Mouse (Mus musculus) neural tube, embryonic 11.5 days (tissue): Measurements from ENCODE around the gene Uba52. TPM values are rescaled to one million over a fixed set of nuclear protein-coding genes. Genes with fewer than 3 reads are reported as not detected.
A peak's percentile ranks its signal among the peaks of the same experiment; 100 is the strongest.

Experiments
- ATAC-seq: fragments of 200-750 bp; cut with Nextera tagmentation; 2 replicates; pipeline ENCODE4 v1.8.0; 2017; ENCODE audit warnings: moderate number of reproducible peaks, mild to moderate bottlenecking, moderate TSS enrichment, moderate library complexity; ENCODE audit not compliant: insufficient read depth, low FRiP score, low TSS enrichment
- DNase-seq: peaks from one replicate; pipeline ENCODE4 v3.0.0-alpha.2; 2015; ENCODE audit warnings: low spot score
- H3K27ac ChIP-seq: fragments of 300-500 bp; sonication (generic); 2 replicates; pipeline ENCODE4 v1.5.1; 2014; ENCODE audit warnings: low read depth, mild to moderate bottlenecking, low read length
- H3K27me3 ChIP-seq: fragments of 300-500 bp; sonication (generic); 2 replicates; pipeline ENCODE4 v1.6.1; 2014; ENCODE audit warnings: mild to moderate bottlenecking, low read length, mixed read lengths; ENCODE audit not compliant: control insufficient read depth, insufficient read depth
- H3K36me3 ChIP-seq: fragments of 300-500 bp; sonication (generic); 2 replicates; pipeline ENCODE4 v1.6.1; 2014; ENCODE audit warnings: mild to moderate bottlenecking, low read length, moderate library complexity, mixed read lengths; ENCODE audit not compliant: control insufficient read depth, insufficient read depth
- H3K4me1 ChIP-seq: fragments of 300-500 bp; sonication (generic); 2 replicates; pipeline ENCODE4 v1.6.1; 2014; ENCODE audit warnings: low read length, mixed read lengths; ENCODE audit not compliant: control insufficient read depth, insufficient read depth
- H3K4me2 ChIP-seq: fragments of 300-500 bp; sonication (generic); 2 replicates; pipeline ENCODE4 v1.6.1; 2014; ENCODE audit warnings: low read depth, mild to moderate bottlenecking, moderate library complexity
- H3K4me3 ChIP-seq: fragments of 300-500 bp; sonication (generic); 2 replicates; pipeline ENCODE4 v1.5.1; 2014; ENCODE audit warnings: low read depth, low read length
- H3K9ac ChIP-seq: fragments of 300-500 bp; sonication (generic); 2 replicates; pipeline ENCODE4 v1.6.1; 2014; ENCODE audit warnings: mild to moderate bottlenecking, low read length
- H3K9me3 ChIP-seq: fragments of 300-500 bp; sonication (generic); 2 replicates; pipeline ENCODE4 v1.6.1; 2016; ENCODE audit warnings: low read length; ENCODE audit not compliant: control insufficient read depth
- WGBS: fragments of 180-500 bp; shearing (Covaris S2); extraction: QIAGEN DNeasy Blood & Tissue Kit; methylation state at CpG from one replicate; pipeline ENCODE4 v1.1.7; 2014; 5-methylcytosine and 5-hydroxymethylcytosine counted together
- polyA plus RNA-seq: library from polyadenylated mRNA; unstranded; fragments of >200 nt; fragmentation: Nextera tagmentation; extraction: Ambion mirVana; gene quantifications from 2 replicates; pipeline ENCODE4 v1.2.1, GENCODE M21; 2014

Uba52 gene
- polyA plus RNA-seq, 1 experiment from 2014 or later, result 809 TPM

GRCm38 (mm10) chr8:70528182-70528797 is 17.7 kb upstream of the Uba52 start:
- DNase-seq (no peak), ATAC-seq (no peak)
- peaks cover 11% of the 10 kb centered on the region; the same call in 1 of the 2 replicates for H3K4me1 ChIP-seq
- peak overlapping the region; percentile 82 for H3K27ac ChIP-seq
- 36% methylated on average over 13 of the region's 13 CpGs for WGBS
- peak overlapping the region; percentile 95 for H3K9ac ChIP-seq
- H3K27me3 ChIP-seq, result no peaks in the 10 kb centered on the region
- no peaks in the 10 kb centered on the region for H3K9me3 ChIP-seq
- H3K36me3 ChIP-seq, result peaks cover 7% of the 10 kb centered on the region
- H3K4me3 ChIP-seq, result peak overlapping the region; percentile 93
- H3K4me2 ChIP-seq, result peak overlapping the region; percentile 59

DNA sequence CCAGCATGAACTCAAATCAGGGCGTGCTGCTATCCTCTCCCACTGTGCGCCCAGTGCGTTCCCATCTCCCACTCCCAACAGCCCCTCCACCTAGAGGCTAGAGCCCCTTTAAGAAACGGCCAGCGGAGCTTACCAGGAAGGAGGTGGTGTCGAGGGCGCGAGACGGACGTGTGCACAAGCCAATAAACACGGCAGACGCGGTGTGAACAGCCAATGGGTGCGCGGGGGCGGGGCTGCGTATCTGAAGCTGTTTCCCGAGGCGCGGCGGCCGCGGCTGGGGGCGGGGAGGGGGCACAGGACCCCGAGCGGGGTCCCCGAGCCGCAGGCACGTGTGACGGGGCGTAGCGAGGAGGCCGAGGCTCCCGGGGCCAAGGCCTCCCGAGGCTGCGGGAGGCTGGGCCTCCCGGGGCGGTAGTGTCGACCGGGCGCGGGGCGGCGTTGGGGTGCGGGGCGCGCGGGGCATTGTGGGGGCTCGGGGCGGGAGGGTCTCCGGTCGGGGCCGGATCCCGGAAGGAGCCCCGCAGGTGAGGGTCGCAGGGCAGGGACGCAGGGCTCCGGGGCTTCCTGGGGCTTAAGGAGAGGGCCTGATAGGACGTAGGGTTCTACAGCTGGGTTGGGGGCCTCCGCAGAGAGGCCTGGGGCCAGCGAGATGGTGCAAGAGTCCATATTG is 17.0 kb upstream of the Uba52 start, which contains the start of the genes Fkbp8 and Kxd1:
Gene Fkbp8 (plus strand): TSS at position 213 of the 670 bp plus-strand sequence.
Gene Kxd1 (minus strand): TSS at position 445 of the 670 bp plus-strand sequence.
- H3K4me3 ChIP-seq, result peak within 1 kb of the TSS; percentile 93
- ATAC-seq, result peak; percentile 89
- peak; percentile 97 for DNase-seq
- under 1% methylated on average over 37 of the region's 61 CpGs for WGBS
- H3K4me1 ChIP-seq, result peaks cover 11% of the 10 kb centered on the region; the same call in 1 of the 2 replicates
- H3K27ac ChIP-seq, result peak within 1 kb of the TSS; percentile 82
- H3K9me3 ChIP-seq, result no peaks in the 10 kb centered on the region
- H3K36me3 ChIP-seq, result peaks cover 7% of the 10 kb centered on the region
- no peaks in the 10 kb centered on the region for H3K27me3 ChIP-seq
- H3K4me2 ChIP-seq, result peak within 1 kb of the TSS; percentile 59
- H3K9ac ChIP-seq, result peak within 1 kb of the TSS; percentile 95

- ATAC-seq (no peak), DNase-seq (no peak)
- 2% methylated on average over 8 of the region's 8 CpGs for WGBS
- peaks cover 15% of the 10 kb centered on the region for H3K4me1 ChIP-seq
- no peaks in the 10 kb centered on the region for H3K9me3 ChIP-seq
- H3K36me3 ChIP-seq, result peaks cover 4% of the 10 kb centered on the region
- H3K27me3 ChIP-seq, result no peaks in the 10 kb centered on the region
- peak overlapping the region; percentile 59 for H3K4me2 ChIP-seq
- H3K9ac ChIP-seq, result peak overlapping the region; percentile 95
- peak overlapping the region; percentile 53; the same call in 1 of the 2 replicates for H3K27ac ChIP-seq
- H3K4me3 ChIP-seq, result peak overlapping the region; percentile 93
These were observed 16.5 kb upstream of the Uba52 start for GRCm38 (mm10) chr8:70527111-70527511.

- H3K4me3 ChIP-seq, result peak overlapping the region; percentile 70
- no peaks in the 10 kb centered on the region for H3K9me3 ChIP-seq
- DNase-seq, result peak; percentile 96
- H3K4me1 ChIP-seq, result peaks cover 11% of the 10 kb centered on the region
- H3K36me3 ChIP-seq, result no peaks in the 10 kb centered on the region
- peak overlapping the region; percentile 70 for H3K4me2 ChIP-seq
- peak overlapping the region; percentile 64 for H3K9ac ChIP-seq
- H3K27me3 ChIP-seq, result no peaks in the 10 kb centered on the region
- ATAC-seq, result peak; percentile 83
- under 1% methylated on average over 51 of the region's 51 CpGs for WGBS
- peak overlapping the region; percentile 71 for H3K27ac ChIP-seq
These were observed 12.2 kb upstream of the Uba52 start for GRCm38 (mm10) chr8:70522592-70523403.

- no peak for ATAC-seq
- WGBS, result 68% methylated on average over 2 of the region's 2 CpGs
- Histone ChIP-seq H3K9ac (no peak overlapping the region), H3K27ac (no peak overlapping the region), H3K9me3 (no peaks in the 10 kb centered on the region), H3K36me3 (no peaks in the 10 kb centered on the region), H3K4me3 (no peak overlapping the region), H3K4me2 (no peak overlapping the region), H3K27me3 (no peaks in the 10 kb centered on the region), H3K4me1 (peaks cover 3% of the 10 kb centered on the region; the same call in 1 of the 2 replicates)
- DNase-seq, result no peak
These were observed 9.0 kb upstream of the Uba52 start for GRCm38 (mm10) chr8:70519606-70520005.

GRCm38 (mm10) chr8:70519043-70519442 is 8.4 kb upstream of the Uba52 start:
- no peak overlapping the region for H3K27ac ChIP-seq
- no peak for DNase-seq
- no peaks in the 10 kb centered on the region for H3K27me3 ChIP-seq
- no peak for ATAC-seq
- no peak overlapping the region for H3K4me3 ChIP-seq
- peaks cover 3% of the 10 kb centered on the region; the same call in 1 of the 2 replicates for H3K4me1 ChIP-seq
- H3K36me3 ChIP-seq, result no peaks in the 10 kb centered on the region
- H3K9ac ChIP-seq, result no peak overlapping the region
- no peak overlapping the region for H3K4me2 ChIP-seq
- 93% methylated on average over 6 of the region's 6 CpGs for WGBS
- H3K9me3 ChIP-seq, result no peaks in the 10 kb centered on the region

DNA sequence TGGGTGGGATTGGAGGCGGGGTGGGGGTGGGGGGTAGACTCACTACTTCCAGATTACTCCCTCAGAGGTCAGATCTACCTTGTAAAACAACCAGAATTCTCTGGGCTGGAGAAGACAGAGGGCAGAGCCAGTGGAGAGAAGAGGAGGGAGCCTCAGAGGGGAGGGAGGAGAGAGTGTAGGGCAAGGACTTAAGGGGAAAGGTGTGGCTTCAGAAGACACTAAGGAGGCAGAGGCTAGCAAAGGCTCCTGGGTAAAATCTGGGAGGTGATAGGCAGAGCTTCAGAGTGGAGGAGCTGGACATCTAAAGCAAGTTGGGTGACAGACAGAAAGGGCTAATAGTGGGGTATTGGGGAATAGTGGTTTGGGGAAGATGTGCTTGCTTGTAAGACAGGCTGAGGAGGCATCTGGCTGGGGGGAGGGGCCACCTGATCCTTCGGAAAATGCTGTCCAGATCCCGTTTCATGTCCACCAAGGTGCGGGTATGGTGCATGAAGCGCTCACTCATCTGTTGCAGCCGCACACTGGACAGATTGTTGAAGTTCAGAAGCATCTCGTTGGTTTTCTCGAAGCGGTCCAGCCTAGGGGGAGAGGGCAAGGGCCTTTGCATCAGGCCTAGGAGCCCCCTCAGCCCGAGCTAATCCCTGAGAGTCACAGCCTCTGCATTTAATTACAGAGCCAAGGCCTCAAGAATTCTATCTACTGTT is 7.5 kb upstream of the Uba52 start:
- no peak overlapping the region for H3K4me3 ChIP-seq
- WGBS, result 81% methylated on average over 10 of the region's 10 CpGs
- peaks cover 3% of the 10 kb centered on the region; the same call in 1 of the 2 replicates for H3K4me1 ChIP-seq
- H3K9me3 ChIP-seq, result no peaks in the 10 kb centered on the region
- peaks cover 4% of the 10 kb centered on the region; the same call in 1 of the 2 replicates for H3K36me3 ChIP-seq
- H3K27me3 ChIP-seq, result no peaks in the 10 kb centered on the region
- no peak overlapping the region for H3K27ac ChIP-seq
- H3K9ac ChIP-seq, result no peak overlapping the region
- no peak overlapping the region for H3K4me2 ChIP-seq
- DNase-seq, result no peak
- no peak for ATAC-seq

DNA sequence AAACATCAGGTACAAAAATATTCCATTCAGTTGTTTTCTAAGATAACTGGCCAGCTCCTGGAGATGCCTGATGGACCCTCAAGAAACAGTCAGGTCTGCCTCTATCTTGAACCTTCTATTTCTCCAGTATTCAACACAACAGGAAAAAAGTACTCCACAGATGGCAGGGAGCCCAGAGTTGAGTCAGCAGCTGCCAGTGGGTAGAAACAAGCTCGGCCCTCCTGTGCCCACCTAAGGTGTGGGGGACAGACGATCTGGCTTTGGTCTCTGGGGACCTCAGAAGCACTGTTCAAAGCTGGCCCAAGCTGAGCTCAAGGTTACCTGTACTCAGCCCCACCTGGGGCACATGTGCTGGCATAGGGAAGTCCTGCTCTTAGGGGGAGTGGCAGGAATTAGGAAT is 2.8 kb upstream of the Uba52 start:
- H3K36me3 ChIP-seq, result peaks cover 4% of the 10 kb centered on the region

More for the DNA sequence above, 2.8 kb upstream of the Uba52 start:
- Histone ChIP-seq H3K4me3 (no peak overlapping the region), H3K9ac (no peak overlapping the region), H3K27me3 (no peaks in the 10 kb centered on the region), H3K27ac (no peak overlapping the region), H3K4me2 (no peak overlapping the region), H3K9me3 (no peaks in the 10 kb centered on the region), H3K4me1 (peaks cover 14% of the 10 kb centered on the region)
- WGBS, result 89% methylated on average over 2 of the region's 2 CpGs
- no peak for ATAC-seq
- DNase-seq, result no peak
